Mouse (Mus musculus) hindbrain, embryonic 15.5 days (tissue): ENCODE measurements around the gene Wbp1l. TPM values are rescaled to one million over a fixed set of nuclear protein-coding genes. Genes with fewer than 3 reads are reported as not detected.

Experiments used
- ATAC-seq: fragments of 200-750 bp; cut with Nextera tagmentation; 2 replicates; pipeline ENCODE4 v1.8.0; 2017; ENCODE audit warnings: low read depth, moderate number of reproducible peaks, moderate TSS enrichment; ENCODE audit not compliant: low FRiP score
- H3K27ac ChIP-seq: fragments of 300-500 bp; sonication (generic); replicated peaks from 2 replicates; pipeline ENCODE4 v1.5.1; 2015; ENCODE audit warnings: mild to moderate bottlenecking, inconsistent platforms
- H3K27me3 ChIP-seq: fragments of 300-500 bp; sonication (generic); 2 replicates; pipeline ENCODE4 v1.6.1; 2015; ENCODE audit warnings: control low read depth, inconsistent platforms
- H3K36me3 ChIP-seq: fragments of 300-500 bp; sonication (generic); 2 replicates; pipeline ENCODE4 v1.6.1; 2015; ENCODE audit warnings: control low read depth, inconsistent platforms
- H3K4me1 ChIP-seq: fragments of 300-500 bp; sonication (generic); replicated peaks from 2 replicates; pipeline ENCODE4 v1.6.1; 2015; ENCODE audit warnings: control low read depth, inconsistent platforms
- H3K4me2 ChIP-seq: fragments of 300-500 bp; sonication (generic); 2 replicates; pipeline ENCODE4 v1.6.1; 2015; ENCODE audit warnings: moderate library complexity, mild to moderate bottlenecking, inconsistent platforms
- H3K4me3 ChIP-seq: fragments of 300-500 bp; sonication (generic); 2 replicates; pipeline ENCODE4 v1.5.1; 2015; ENCODE audit warnings: mild to moderate bottlenecking, inconsistent platforms
- H3K9ac ChIP-seq: fragments of 300-500 bp; sonication (generic); 2 replicates; pipeline ENCODE4 v1.6.1; 2015; ENCODE audit warnings: inconsistent platforms
- H3K9me3 ChIP-seq: fragments of 300-500 bp; sonication (generic); 2 replicates; pipeline ENCODE4 v1.6.1; 2016; ENCODE audit warnings: control low read depth, inconsistent platforms
- WGBS: fragments of 180-500 bp; shearing (Covaris S2); methylation state at CpG from one replicate; pipeline ENCODE4 v1.1.7; 2015; 5-methylcytosine and 5-hydroxymethylcytosine counted together
- polyA plus RNA-seq: library from polyadenylated mRNA; unstranded; fragments of >200 nt; fragmentation: Nextera tagmentation; extraction: Ambion mirVana; gene quantifications from 2 replicates; pipeline ENCODE4 v1.2.1, GENCODE M21; 2015

Wbp1l gene
- polyA plus RNA-seq, 1 experiment from 2014 or later, result 41.1 TPM

GRCm38 (mm10) chr19:46602406-46602805 is 3.5 kb downstream of the Wbp1l start:
- no peaks in the 10 kb centered on the region for H3K9me3 ChIP-seq
- no peaks in the 10 kb centered on the region for H3K27me3 ChIP-seq
- no peak for ATAC-seq
- WGBS, result 91% methylated on average over 4 of the region's 4 CpGs
- H3K9ac ChIP-seq, result no peak overlapping the region
- H3K4me1 ChIP-seq, result peaks cover 33% of the 10 kb centered on the region
- no peak overlapping the region for H3K4me2 ChIP-seq
- no peak overlapping the region for H3K27ac ChIP-seq
- H3K36me3 ChIP-seq, result peaks cover 17% of the 10 kb centered on the region
- H3K4me3 ChIP-seq, result no peak overlapping the region

GRCm38 (mm10) chr19:46606718-46607117 is 7.8 kb downstream of the Wbp1l start:
- Histone ChIP-seq H3K4me3 (no peak overlapping the region), H3K36me3 (peaks cover 17% of the 10 kb centered on the region), H3K9ac (no peak overlapping the region), H3K4me1 (peaks cover 4% of the 10 kb centered on the region), H3K27me3 (no peaks in the 10 kb centered on the region), H3K4me2 (no peak overlapping the region), H3K27ac (no peak overlapping the region), H3K9me3 (no peaks in the 10 kb centered on the region)
- ATAC-seq, result no peak
- WGBS, result 93% methylated on average over 13 of the region's 13 CpGs

GRCm38 (mm10) chr19:46607424-46607823 is 8.5 kb downstream of the Wbp1l start:
- H3K4me3 ChIP-seq, result no peak overlapping the region
- H3K27ac ChIP-seq, result no peak overlapping the region
- no peaks in the 10 kb centered on the region for H3K9me3 ChIP-seq
- H3K9ac ChIP-seq, result no peak overlapping the region
- no peak for ATAC-seq
- 76% methylated on average over 7 of the region's 7 CpGs for WGBS
- no peaks in the 10 kb centered on the region for H3K27me3 ChIP-seq
- no peak overlapping the region for H3K4me2 ChIP-seq
- peaks cover 17% of the 10 kb centered on the region for H3K36me3 ChIP-seq
- H3K4me1 ChIP-seq, result no peaks in the 10 kb centered on the region

- WGBS, result 95% methylated on average over 7 of the region's 7 CpGs
Measured at GRCm38 (mm10) chr19:46608158-46608557, 9.3 kb downstream of the Wbp1l start.

GRCm38 (mm10) chr19:46616378-46616777 is 17.5 kb downstream of the Wbp1l start:
- 87% methylated on average over 11 of the region's 11 CpGs for WGBS
- Histone ChIP-seq H3K9me3 (no peaks in the 10 kb centered on the region), H3K4me3 (no peak overlapping the region), H3K36me3 (no peaks in the 10 kb centered on the region), H3K9ac (no peak overlapping the region), H3K4me2 (no peak overlapping the region), H3K4me1 (peaks cover 34% of the 10 kb centered on the region), H3K27ac (no peak overlapping the region), H3K27me3 (no peaks in the 10 kb centered on the region)
- ATAC-seq, result no peak

More at GRCm38 (mm10) chr19:46608158-46608557, 9.3 kb downstream of the Wbp1l start:
- no peak overlapping the region for H3K27ac ChIP-seq
- H3K4me3 ChIP-seq, result no peak overlapping the region
- H3K9ac ChIP-seq, result no peak overlapping the region
- no peak overlapping the region for H3K4me2 ChIP-seq
- H3K9me3 ChIP-seq, result no peaks in the 10 kb centered on the region
- no peaks in the 10 kb centered on the region for H3K4me1 ChIP-seq
- peaks cover 17% of the 10 kb centered on the region for H3K36me3 ChIP-seq
- no peak for ATAC-seq
- H3K27me3 ChIP-seq, result no peaks in the 10 kb centered on the region

- H3K9ac ChIP-seq, result no peak overlapping the region
- H3K36me3 ChIP-seq, result no peaks in the 10 kb centered on the region
- H3K27ac ChIP-seq, result no peak overlapping the region
- H3K4me1 ChIP-seq, result peaks cover 44% of the 10 kb centered on the region
- no peaks in the 10 kb centered on the region for H3K9me3 ChIP-seq
- ATAC-seq, result no peak
- no peak overlapping the region for H3K4me3 ChIP-seq
- no peak overlapping the region for H3K4me2 ChIP-seq
- no peaks in the 10 kb centered on the region for H3K27me3 ChIP-seq
- 94% methylated on average over 8 of the region's 8 CpGs for WGBS
Measured at GRCm38 (mm10) chr19:46617361-46617760, 18.5 kb downstream of the Wbp1l start.

GRCm38 (mm10) chr19:46618322-46618721 is 19.4 kb downstream of the Wbp1l start:
- Histone ChIP-seq H3K4me2 (no peak overlapping the region), H3K9ac (no peak overlapping the region), H3K4me1 (peaks cover 54% of the 10 kb centered on the region), H3K27me3 (no peaks in the 10 kb centered on the region), H3K4me3 (no peak overlapping the region), H3K9me3 (no peaks in the 10 kb centered on the region), H3K27ac (no peak overlapping the region), H3K36me3 (no peaks in the 10 kb centered on the region)
- 54% methylated on average over 9 of the region's 9 CpGs for WGBS
- no peak for ATAC-seq

GRCm38 (mm10) chr19:46619001-46619400 is 20.1 kb downstream of the Wbp1l start:
- no peak overlapping the region for H3K27ac ChIP-seq
- H3K4me1 ChIP-seq, result peaks cover 61% of the 10 kb centered on the region

GRCm38 (mm10) chr19:46619518-46619917 is 20.6 kb downstream of the Wbp1l start:
- H3K4me1 ChIP-seq, result peaks cover 66% of the 10 kb centered on the region

More at GRCm38 (mm10) chr19:46619001-46619400, 20.1 kb downstream of the Wbp1l start:
- H3K27me3 ChIP-seq, result no peaks in the 10 kb centered on the region
- ATAC-seq, result no peak
- H3K36me3 ChIP-seq, result no peaks in the 10 kb centered on the region
- no peak overlapping the region for H3K9ac ChIP-seq
- H3K9me3 ChIP-seq, result no peaks in the 10 kb centered on the region
- WGBS, result 62% methylated on average over 19 of the region's 19 CpGs
- no peak overlapping the region for H3K4me2 ChIP-seq
- no peak overlapping the region for H3K4me3 ChIP-seq

GRCm38 (mm10) chr19:46620016-46620808 is 21.3 kb downstream of the Wbp1l start:
- peaks cover 69% of the 10 kb centered on the region for H3K4me1 ChIP-seq

More at GRCm38 (mm10) chr19:46619518-46619917, 20.6 kb downstream of the Wbp1l start:
- Histone ChIP-seq H3K9me3 (no peaks in the 10 kb centered on the region), H3K36me3 (no peaks in the 10 kb centered on the region), H3K4me3 (no peak overlapping the region), H3K27me3 (no peaks in the 10 kb centered on the region), H3K9ac (no peak overlapping the region), H3K4me2 (no peak overlapping the region), H3K27ac (no peak overlapping the region)
- WGBS, result 84% methylated on average over 6 of the region's 6 CpGs
- no peak for ATAC-seq

GRCm38 (mm10) chr19:46621236-46622183 is 22.6 kb downstream of the Wbp1l start:
- Histone ChIP-seq H3K36me3 (no peaks in the 10 kb centered on the region), H3K27me3 (no peaks in the 10 kb centered on the region), H3K4me1 (peaks cover 69% of the 10 kb centered on the region), H3K9ac (no peak overlapping the region), H3K4me2 (no peak overlapping the region), H3K4me3 (no peak overlapping the region), H3K9me3 (no peaks in the 10 kb centered on the region), H3K27ac (0 out of 2 replicates have a peak overlapping the region, but pooled peaks have one; percentile 1)
- WGBS, result 34% methylated on average over 19 of the region's 19 CpGs
- ATAC-seq, result peak; percentile 15; the same call in 1 of the 2 replicates

More at GRCm38 (mm10) chr19:46620016-46620808, 21.3 kb downstream of the Wbp1l start:
- Histone ChIP-seq H3K9me3 (no peaks in the 10 kb centered on the region), H3K9ac (no peak overlapping the region), H3K4me3 (no peak overlapping the region), H3K36me3 (no peaks in the 10 kb centered on the region), H3K27me3 (no peaks in the 10 kb centered on the region), H3K27ac (no peak overlapping the region), H3K4me2 (no peak overlapping the region)
- WGBS, result 73% methylated on average over 14 of the region's 14 CpGs
- no peak for ATAC-seq
